Mouse (Mus musculus): ENCODE data around the gene Parg.
"Not testable (repeated sequence)": the region's sequence is repeated elsewhere in the genome, so short reads cannot be mapped to it uniquely, and the experiment has no call there.

Parg gene

GRCm38 (mm10) chr14:32176590-32176989, 25.2 kb upstream of the Parg start:
- in situ Hi-C loops (cut with MboI; ENCODE audit: low sequenced_read_pairs) = not testable (repeated sequence)

GRCm38 (mm10) chr14:32179393-32180195, 22.2 kb upstream of the Parg start:
- in situ Hi-C loops (cut with MboI; ENCODE audit: low sequenced_read_pairs) = no loop called here

- in situ Hi-C loops (cut with MboI; ENCODE audit: low sequenced_read_pairs) = no loop called here
Observed at GRCm38 (mm10) chr14:32180861-32181260, 20.9 kb upstream of the Parg start.

GRCm38 (mm10) chr14:32183846-32184245, 17.9 kb upstream of the Parg start:
- in situ Hi-C loops (cut with MboI; ENCODE audit: low sequenced_read_pairs) = no loop called here

- in situ Hi-C loops (cut with MboI; ENCODE audit: low sequenced_read_pairs) = no loop called here
Observed at GRCm38 (mm10) chr14:32190627-32191391, 10.9 kb upstream of the Parg start.

- in situ Hi-C loops (cut with MboI; ENCODE audit: low sequenced_read_pairs) = no loop called here
Observed at GRCm38 (mm10) chr14:32191926-32192325, 9.8 kb upstream of the Parg start.

GRCm38 (mm10) chr14:32192437-32192836, 9.3 kb upstream of the Parg start:
- in situ Hi-C loops (cut with MboI; ENCODE audit: low sequenced_read_pairs) = no loop called here

- in situ Hi-C loops (cut with MboI; ENCODE audit: low sequenced_read_pairs) = not testable (repeated sequence)
Observed at GRCm38 (mm10) chr14:32193557-32193956, 8.2 kb upstream of the Parg start.

GRCm38 (mm10) chr14:32201354-32201753, 395 bp upstream of the Parg start:
- in situ Hi-C loops (cut with MboI; ENCODE audit: low sequenced_read_pairs) = no loop called here

- in situ Hi-C loops (cut with MboI; ENCODE audit: low sequenced_read_pairs) = loop anchor here (10.0 kb wide), 1 partner anchor 258 kb away; no protein-coding TSS in a partner anchor
Observed at GRCm38 (mm10) chr14:32226601-32227000, 24.9 kb downstream of the Parg start.

- in situ Hi-C loops (cut with MboI; ENCODE audit: low sequenced_read_pairs) = loop anchor here (10.0 kb wide), 1 partner anchor 256 kb away; no protein-coding TSS in a partner anchor
Observed at GRCm38 (mm10) chr14:32228996-32229395, 27.2 kb downstream of the Parg start.

GRCm38 (mm10) chr14:32242401-32242800, 40.7 kb downstream of the Parg start:
- in situ Hi-C loops (cut with MboI; ENCODE audit: low sequenced_read_pairs) = no loop called here

- in situ Hi-C loops (cut with MboI; ENCODE audit: low sequenced_read_pairs) = no loop called here
Observed at GRCm38 (mm10) chr14:32246019-32246418, 44.3 kb downstream of the Parg start.

- in situ Hi-C loops (cut with MboI; ENCODE audit: low sequenced_read_pairs) = no loop called here
Observed at GRCm38 (mm10) chr14:32249616-32250015, 47.9 kb downstream of the Parg start.

GRCm38 (mm10) chr14:32260830-32261229, 59.1 kb downstream of the Parg start:
- in situ Hi-C loops (cut with MboI; ENCODE audit: low sequenced_read_pairs) = no loop called here

- in situ Hi-C loops (cut with MboI; ENCODE audit: low sequenced_read_pairs) = no loop called here
Observed at GRCm38 (mm10) chr14:32261741-32262140, 60.0 kb downstream of the Parg start.

GRCm38 (mm10) chr14:32268999-32269398, 67.2 kb downstream of the Parg start:
- in situ Hi-C loops (cut with MboI; ENCODE audit: low sequenced_read_pairs) = no loop called here

GRCm38 (mm10) chr14:32269589-32269988, 67.8 kb downstream of the Parg start:
- in situ Hi-C loops (cut with MboI; ENCODE audit: low sequenced_read_pairs) = no loop called here

- in situ Hi-C loops (cut with MboI; ENCODE audit: low sequenced_read_pairs) = no loop called here
Observed at GRCm38 (mm10) chr14:32301622-32302021, 99.9 kb downstream of the Parg start.

- in situ Hi-C loops (cut with MboI; ENCODE audit: low sequenced_read_pairs) = no loop called here
Observed at GRCm38 (mm10) chr14:32302423-32302822, 100.7 kb downstream of the Parg start.

- in situ Hi-C loops (cut with MboI; ENCODE audit: low sequenced_read_pairs) = no loop called here
Observed at GRCm38 (mm10) chr14:32304921-32305320, 103.2 kb downstream of the Parg start.

GRCm38 (mm10) chr14:32309876-32310275, 108.1 kb downstream of the Parg start:
- in situ Hi-C loops (cut with MboI; ENCODE audit: low sequenced_read_pairs) = loop anchor here (10.0 kb wide), 1 partner anchor 165 kb away; no protein-coding TSS in a partner anchor
